Mouse (Mus musculus) heart, embryonic 13.5 days (tissue): Measurements from ENCODE around the gene Khk. TPM values are rescaled to one million over a fixed set of nuclear protein-coding genes. Genes with fewer than 3 reads are reported as not detected.
A peak's percentile ranks its signal among the peaks of the same experiment; 100 is the strongest.

Experiments
- ATAC-seq: fragments of 200-750 bp; cut with Nextera tagmentation; 2 replicates; pipeline ENCODE4 v1.8.0; 2017; ENCODE audit warnings: moderate TSS enrichment; ENCODE audit not compliant: insufficient number of reproducible peaks, low FRiP score, low TSS enrichment; ENCODE audit errors: extremely low read depth
- H3K27ac ChIP-seq: fragments of 300-500 bp; sonication (generic); replicated peaks from 2 replicates; pipeline ENCODE4 v1.5.1; 2015; ENCODE audit warnings: moderate library complexity, mild to moderate bottlenecking, inconsistent platforms
- H3K27me3 ChIP-seq: fragments of 300-500 bp; sonication (generic); replicated peaks from 2 replicates; pipeline ENCODE4 v1.6.1; 2015; ENCODE audit warnings: mild to moderate bottlenecking, inconsistent platforms
- H3K36me3 ChIP-seq: fragments of 300-500 bp; sonication (generic); 2 replicates; pipeline ENCODE4 v1.6.1; 2015; ENCODE audit warnings: mild to moderate bottlenecking, inconsistent platforms
- H3K4me1 ChIP-seq: fragments of 300-500 bp; sonication (generic); 2 replicates; pipeline ENCODE4 v1.6.1; 2015; ENCODE audit warnings: inconsistent platforms
- H3K4me2 ChIP-seq: fragments of 300-500 bp; sonication (generic); 2 replicates; pipeline ENCODE4 v1.6.1; 2015; ENCODE audit warnings: inconsistent platforms, mild to moderate bottlenecking, moderate library complexity
- H3K4me3 ChIP-seq: fragments of 300-500 bp; sonication (generic); 2 replicates; pipeline ENCODE4 v1.5.1; 2015; ENCODE audit warnings: moderate library complexity, mild to moderate bottlenecking, inconsistent platforms
- H3K9ac ChIP-seq: fragments of 300-500 bp; sonication (generic); 2 replicates; pipeline ENCODE4 v1.6.1; 2015; ENCODE audit warnings: inconsistent platforms, mild to moderate bottlenecking, moderate library complexity
- H3K9me3 ChIP-seq: fragments of 300-500 bp; sonication (generic); 2 replicates; pipeline ENCODE4 v1.6.1; 2016; ENCODE audit warnings: inconsistent platforms
- WGBS: fragments of 180-500 bp; shearing (Covaris S2); methylation state at CpG from one replicate; pipeline ENCODE4 v1.1.7; 2015; ENCODE audit warnings: mixed read lengths; 5-methylcytosine and 5-hydroxymethylcytosine counted together
- polyA plus RNA-seq: library from polyadenylated mRNA; unstranded; fragments of >200 nt; fragmentation: Nextera tagmentation; extraction: Ambion mirVana; gene quantifications from 2 replicates; pipeline ENCODE4 v1.2.1, GENCODE M21; 2015

Khk gene
- polyA plus RNA-seq, 1 experiment from 2014 or later = 11.7 TPM

DNA sequence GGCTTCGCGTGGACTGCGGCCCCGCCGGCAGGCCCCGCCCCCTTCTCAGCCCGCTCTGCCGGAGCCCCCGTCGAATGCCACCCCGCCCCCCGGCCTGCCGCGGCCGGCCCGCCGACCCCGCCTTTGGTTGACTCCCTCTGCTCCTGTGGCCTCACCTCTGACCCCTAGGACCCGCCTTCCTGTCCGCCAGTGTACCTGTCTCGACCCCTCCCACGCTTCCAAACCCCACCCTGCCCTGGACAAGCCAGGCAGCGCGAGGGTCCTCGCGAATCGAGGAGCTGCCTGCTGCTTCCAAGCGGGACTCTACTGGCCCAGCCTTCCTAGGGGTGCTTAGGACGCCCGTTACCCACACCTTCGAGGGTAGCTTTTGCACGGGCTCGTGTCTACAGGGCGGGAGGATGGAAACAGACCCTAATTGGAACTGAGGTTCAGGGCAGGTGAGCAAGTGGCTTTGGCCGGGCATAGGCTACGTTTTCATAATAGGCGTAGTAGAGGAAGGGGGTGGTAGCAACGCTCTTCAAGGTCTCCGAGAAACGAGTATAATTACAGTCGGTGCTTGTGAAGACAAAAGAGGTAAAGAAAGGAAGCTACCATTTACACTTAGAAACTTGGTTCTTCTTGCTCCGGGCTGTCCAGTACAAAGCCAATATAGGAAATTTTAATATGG, 32.0 kb upstream of the Khk start:
- Histone ChIP-seq H3K36me3 (peaks cover 39% of the 10 kb centered on the region), H3K4me1 (peaks cover 25% of the 10 kb centered on the region), H3K27me3 (no peaks in the 10 kb centered on the region), H3K27ac (peak overlapping the region; percentile 96), H3K4me2 (peak overlapping the region; percentile 82), H3K9ac (peak overlapping the region; percentile 92), H3K9me3 (no peaks in the 10 kb centered on the region), H3K4me3 (peak overlapping the region; percentile 87)
- WGBS = 2% methylated on average over 35 of the region's 42 CpGs
- peak; percentile 29 for ATAC-seq

DNA sequence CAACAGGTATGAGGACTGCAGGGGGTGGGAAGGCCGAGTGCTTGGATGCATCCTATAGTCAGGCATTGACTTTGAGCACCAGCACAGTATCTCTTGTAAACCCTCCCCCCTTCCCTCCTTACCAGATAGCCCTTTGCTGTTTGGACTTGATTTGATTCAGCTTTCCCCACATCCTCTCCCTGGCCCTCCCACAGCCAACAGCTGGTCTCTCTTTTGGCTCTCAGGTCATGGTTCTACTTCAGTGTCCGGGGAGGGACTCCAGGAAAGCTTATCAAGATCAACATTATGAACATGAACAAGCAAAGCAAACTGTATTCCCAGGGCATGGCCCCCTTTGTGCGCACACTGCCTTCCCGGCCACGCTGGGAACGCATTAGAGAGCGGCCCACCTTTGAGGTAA, 30.9 kb upstream of the Khk start:
- peaks cover 25% of the 10 kb centered on the region for H3K4me1 ChIP-seq
- peak overlapping the region; percentile 82 for H3K4me2 ChIP-seq
- peak overlapping the region; percentile 96 for H3K27ac ChIP-seq
- H3K27me3 ChIP-seq = no peaks in the 10 kb centered on the region
- WGBS = 76% methylated on average over 7 of the region's 7 CpGs
- peaks cover 51% of the 10 kb centered on the region for H3K36me3 ChIP-seq
- ATAC-seq = no peak
- no peaks in the 10 kb centered on the region for H3K9me3 ChIP-seq
- H3K9ac ChIP-seq = peak overlapping the region; percentile 92
- peak overlapping the region; percentile 87 for H3K4me3 ChIP-seq

DNA sequence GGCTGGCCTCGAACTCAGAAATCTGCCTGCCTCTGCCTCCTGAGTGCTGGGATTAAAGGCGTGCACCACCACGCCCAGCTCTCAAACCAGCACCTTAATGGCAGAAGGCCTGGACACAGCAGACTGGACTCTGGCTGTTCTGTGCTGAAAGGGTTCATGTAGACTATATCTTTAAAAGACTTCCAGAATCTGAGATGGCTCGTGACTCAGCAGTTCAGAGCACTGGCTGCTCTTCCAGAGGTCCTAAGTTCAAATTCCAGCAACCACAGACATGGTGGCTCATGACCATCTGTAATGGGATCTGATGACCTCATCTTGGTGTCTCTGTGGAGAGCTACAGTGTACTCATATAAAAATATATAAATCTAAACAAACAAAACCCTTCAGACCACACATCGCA, 19.4 kb upstream of the Khk start:
- H3K4me2 ChIP-seq = no peak overlapping the region
- H3K27ac ChIP-seq = no peak overlapping the region
- 83% methylated on average over 5 of the region's 5 CpGs for WGBS
- H3K4me3 ChIP-seq = no peak overlapping the region
- H3K4me1 ChIP-seq = peaks cover 24% of the 10 kb centered on the region
- no peaks in the 10 kb centered on the region for H3K9me3 ChIP-seq
- H3K36me3 ChIP-seq = peaks cover 91% of the 10 kb centered on the region
- ATAC-seq = no peak
- no peak overlapping the region for H3K9ac ChIP-seq
- H3K27me3 ChIP-seq = no peaks in the 10 kb centered on the region

DNA sequence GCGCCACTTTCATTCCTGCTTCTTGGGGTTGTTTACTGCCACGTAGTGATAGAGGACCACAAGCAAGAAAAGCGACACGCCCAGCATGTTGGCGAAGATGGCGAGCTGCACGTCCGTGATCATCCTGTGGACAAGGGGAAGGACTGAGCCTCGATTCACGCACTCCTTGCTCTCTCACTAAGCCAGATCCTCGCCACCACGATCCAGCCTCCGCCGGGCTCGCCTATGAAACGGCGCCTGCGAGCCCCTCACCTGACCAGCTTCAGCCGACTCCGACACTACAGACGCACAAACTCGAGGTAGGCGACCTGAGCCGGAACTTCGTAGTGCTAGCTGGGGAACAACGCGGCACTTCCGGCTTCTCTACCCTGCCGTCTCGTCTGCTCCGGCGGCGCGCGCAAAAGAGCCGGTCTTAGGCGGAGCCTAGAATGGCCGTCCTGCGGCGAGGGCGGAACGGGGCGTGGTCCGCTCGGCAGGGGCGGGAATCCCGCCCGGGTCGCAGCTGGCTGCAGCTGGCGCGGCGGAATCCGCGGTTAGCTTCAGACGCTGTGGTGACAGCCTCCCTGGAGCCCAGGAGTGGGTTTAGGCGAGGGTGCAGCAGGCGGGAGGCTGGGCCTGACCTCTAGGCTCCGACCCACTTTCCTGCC, 13.7 kb upstream of the Khk start, which contains the start of gene Ost4:
TSS of gene Ost4 (minus strand) at position 376 of the 647 bp plus-strand sequence.
- H3K27ac ChIP-seq = peak within 1 kb of the TSS; percentile 99
- peak within 1 kb of the TSS; percentile 83 for H3K4me3 ChIP-seq
- under 1% methylated on average over 58 of the region's 58 CpGs for WGBS
- no peaks in the 10 kb centered on the region for H3K9me3 ChIP-seq
- peak within 1 kb of the TSS; percentile 94 for H3K9ac ChIP-seq
- H3K27me3 ChIP-seq = no peaks in the 10 kb centered on the region
- ATAC-seq = peak; percentile 88
- peaks cover 37% of the 10 kb centered on the region for H3K36me3 ChIP-seq
- H3K4me2 ChIP-seq = peak within 1 kb of the TSS; percentile 95
- H3K4me1 ChIP-seq = peaks cover 71% of the 10 kb centered on the region

DNA sequence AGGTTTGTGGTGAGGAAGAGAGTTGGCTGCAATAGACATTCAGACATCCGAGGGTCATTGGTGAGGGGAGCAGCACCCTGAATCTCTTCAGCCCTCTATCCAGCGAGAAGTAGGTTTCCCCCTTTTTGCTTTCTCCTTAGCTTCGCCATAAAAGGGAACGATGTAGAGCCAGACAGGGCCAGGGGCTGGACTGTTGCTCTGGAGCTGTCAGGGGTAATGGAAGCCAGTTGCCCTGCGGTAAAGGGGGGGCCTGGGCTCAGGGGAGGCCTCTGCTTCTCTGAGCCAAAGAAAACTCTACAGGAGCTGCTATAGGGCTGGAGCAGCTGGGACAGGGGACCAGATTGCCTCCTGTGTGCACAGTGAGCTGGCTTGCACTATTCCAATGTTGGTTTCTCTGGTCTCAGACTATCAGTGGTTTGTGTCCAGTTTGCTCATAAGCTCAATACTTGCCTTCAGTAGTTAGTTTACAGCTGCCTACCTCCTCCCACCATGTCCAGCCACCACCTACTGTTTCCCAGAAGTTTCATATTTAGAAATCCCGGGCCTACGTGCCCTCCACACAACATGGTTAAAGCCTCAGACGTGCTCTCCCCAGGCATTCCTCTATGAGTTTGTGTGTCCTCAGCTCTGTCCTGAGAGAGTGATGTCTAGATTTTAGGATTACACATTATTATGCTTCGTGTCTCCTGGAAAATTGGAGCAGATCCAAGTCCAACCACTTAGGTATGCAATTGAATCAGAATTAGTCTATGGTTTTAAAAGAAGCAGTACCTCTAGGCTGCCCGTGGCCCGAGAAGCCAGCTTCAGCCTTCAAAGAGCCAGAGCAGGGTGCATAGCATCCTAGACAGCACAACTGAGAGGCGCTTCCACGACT, 12.6 kb upstream of the Khk start:
- Histone ChIP-seq H3K4me3 (peak overlapping the region; percentile 83), H3K36me3 (peaks cover 25% of the 10 kb centered on the region), H3K4me1 (peaks cover 80% of the 10 kb centered on the region), H3K27ac (peak overlapping the region; percentile 99), H3K9ac (peak overlapping the region; percentile 94), H3K4me2 (peak overlapping the region; percentile 95), H3K27me3 (no peaks in the 10 kb centered on the region), H3K9me3 (no peaks in the 10 kb centered on the region)
- WGBS = 25% methylated on average over 13 of the region's 13 CpGs
- ATAC-seq = peak; percentile 22; the same call in 1 of the 2 replicates

DNA sequence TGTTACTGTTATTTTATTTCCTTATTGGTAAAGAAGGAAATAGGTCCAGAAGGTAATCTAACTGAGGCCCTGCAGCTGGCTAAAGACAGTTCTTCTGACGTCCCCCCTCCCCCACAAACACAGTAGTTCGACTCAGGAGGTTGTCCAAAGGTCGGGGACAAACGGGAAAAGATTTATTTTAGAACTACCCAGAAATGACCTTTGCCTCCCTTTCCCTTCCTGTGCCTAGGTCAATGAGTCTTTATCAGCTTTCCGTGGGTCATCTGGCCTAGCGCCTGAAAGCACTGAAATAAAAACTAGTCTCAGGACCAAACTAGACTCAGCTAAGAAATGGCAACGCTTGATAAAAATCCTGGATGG, 12.0 kb upstream of the Khk start:
- ATAC-seq = no peak
- Histone ChIP-seq H3K36me3 (peaks cover 19% of the 10 kb centered on the region), H3K9me3 (no peaks in the 10 kb centered on the region), H3K4me3 (no peak overlapping the region), H3K4me2 (peak overlapping the region; percentile 95), H3K4me1 (peaks cover 86% of the 10 kb centered on the region), H3K27me3 (no peaks in the 10 kb centered on the region), H3K27ac (peak overlapping the region; percentile 99), H3K9ac (peak overlapping the region; percentile 94)
- 18% methylated on average over 7 of the region's 7 CpGs for WGBS

DNA sequence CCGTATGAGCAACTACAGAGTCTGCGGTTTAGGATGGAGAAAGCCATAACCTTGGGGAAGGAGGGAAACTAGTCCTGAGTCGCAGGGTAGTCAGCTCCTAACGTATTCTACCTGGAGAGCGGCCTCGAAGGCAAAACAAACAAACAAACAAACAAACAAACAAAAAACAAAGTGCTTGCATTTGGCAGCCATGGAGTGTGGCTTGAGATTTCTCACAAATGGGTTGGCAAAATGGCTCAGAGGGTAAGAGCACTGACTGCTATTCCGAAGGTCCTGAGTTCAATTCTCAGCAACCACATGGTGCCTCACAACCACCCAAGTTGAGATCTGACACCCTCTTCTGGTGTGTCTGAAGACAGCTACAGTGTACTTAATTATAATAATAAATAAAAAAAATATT, 11.4 kb upstream of the Khk start:
- Histone ChIP-seq H3K36me3 (peaks cover 13% of the 10 kb centered on the region), H3K4me1 (peaks cover 91% of the 10 kb centered on the region), H3K9ac (peak overlapping the region; percentile 94; the same call in 1 of the 2 replicates), H3K4me3 (no peak overlapping the region), H3K4me2 (no peak overlapping the region), H3K27me3 (no peaks in the 10 kb centered on the region), H3K27ac (peak overlapping the region; percentile 99), H3K9me3 (no peaks in the 10 kb centered on the region)
- WGBS = 80% methylated on average over 7 of the region's 7 CpGs
- ATAC-seq = no peak

DNA sequence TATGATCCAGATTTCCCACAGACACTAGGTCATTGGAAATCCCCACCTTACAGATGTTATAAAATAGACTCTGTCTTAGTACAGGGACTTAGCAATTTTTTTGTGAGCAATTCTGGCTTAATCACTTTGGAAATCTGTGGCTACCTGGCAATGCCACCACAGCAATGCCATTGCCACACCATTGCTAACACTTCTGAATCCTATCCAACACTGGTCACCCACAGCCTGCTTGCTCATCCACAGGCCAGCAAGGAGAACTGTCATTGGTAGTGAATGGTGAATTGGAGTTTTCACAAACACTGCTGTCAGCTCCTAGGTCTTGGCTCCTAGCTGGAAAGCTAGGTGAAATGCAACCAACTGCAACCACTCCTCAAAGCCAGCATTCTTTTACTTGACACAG, 10.8 kb upstream of the Khk start:
- Histone ChIP-seq H3K36me3 (peaks cover 7% of the 10 kb centered on the region), H3K27ac (peak overlapping the region; percentile 96), H3K4me3 (no peak overlapping the region), H3K9me3 (no peaks in the 10 kb centered on the region), H3K4me2 (no peak overlapping the region), H3K4me1 (peaks cover 91% of the 10 kb centered on the region), H3K9ac (no peak overlapping the region), H3K27me3 (no peaks in the 10 kb centered on the region)
- ATAC-seq = no peak

DNA sequence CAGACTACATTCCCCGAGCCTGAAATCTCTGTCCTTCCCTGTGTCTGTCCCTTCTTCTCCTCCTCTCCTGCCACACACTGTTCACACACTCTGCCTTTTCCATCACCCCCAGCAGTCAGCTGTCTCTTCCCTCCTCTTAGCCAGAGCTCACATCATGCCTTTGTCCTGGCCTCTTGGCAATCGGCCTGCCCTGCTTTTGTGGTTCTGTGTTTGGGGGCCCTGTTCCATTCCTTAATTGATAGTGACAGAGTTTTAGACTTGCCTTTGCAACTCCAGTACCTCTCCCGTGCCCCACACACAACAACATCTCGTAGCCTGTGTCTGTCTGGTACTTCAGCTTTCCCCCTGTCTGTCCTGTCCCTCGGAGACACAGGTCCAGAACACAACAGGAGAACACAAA, 9.1 kb upstream of the Khk start:
- no peak for ATAC-seq

DNA sequence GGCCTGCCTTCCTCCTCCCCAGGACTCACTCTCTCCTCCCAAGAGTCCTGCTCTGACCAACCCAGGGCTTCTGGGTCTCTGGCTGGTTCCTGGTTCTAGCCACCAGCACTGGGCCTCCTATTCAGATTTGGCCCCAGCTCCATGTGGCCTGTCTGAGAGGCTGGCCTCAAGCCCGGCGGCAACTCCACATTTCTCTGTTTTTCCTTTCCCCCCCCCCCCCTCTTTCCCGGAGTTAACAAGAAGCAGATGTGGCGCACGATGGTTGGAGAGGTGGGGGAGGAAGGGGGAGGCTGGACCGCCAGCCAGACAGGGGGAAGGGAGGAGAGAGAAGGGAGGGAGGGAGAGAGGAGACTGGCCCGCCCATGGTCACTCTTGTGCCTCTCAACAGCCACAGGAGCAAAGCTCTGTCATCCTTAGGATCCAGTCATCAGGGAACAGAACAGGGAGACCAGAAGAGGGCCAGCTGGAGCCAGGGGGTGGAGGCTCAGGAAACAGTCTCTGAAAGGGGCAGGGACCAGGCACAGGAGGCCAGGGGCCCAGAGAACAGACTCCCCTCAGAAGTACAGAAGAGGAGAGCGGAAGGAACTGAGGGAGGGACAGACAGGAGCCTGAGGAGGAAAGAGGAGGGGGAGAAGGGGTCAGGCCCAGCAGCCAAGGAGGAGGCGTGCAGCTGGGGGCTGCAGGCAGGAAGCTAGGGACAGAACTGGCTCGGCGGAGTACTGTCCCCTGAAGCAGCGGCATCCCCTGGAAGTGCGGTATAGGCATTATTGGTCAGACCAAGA, 8.0 kb upstream of the Khk start, which contains the start of gene Emilin1:
TSS of gene Emilin1 (plus strand) at position 343 of the 782 bp plus-strand sequence.
- Histone ChIP-seq H3K4me2 (peak within 1 kb of the TSS; percentile 79), H3K9ac (peak within 1 kb of the TSS; percentile 83), H3K4me1 (peaks cover 95% of the 10 kb centered on the region), H3K27me3 (no peaks in the 10 kb centered on the region), H3K4me3 (peak within 1 kb of the TSS; percentile 59), H3K9me3 (no peaks in the 10 kb centered on the region), H3K27ac (peak within 1 kb of the TSS; percentile 96), H3K36me3 (peaks cover 17% of the 10 kb centered on the region)
- peak; percentile 58 for ATAC-seq
- 17% methylated on average over 13 of the region's 13 CpGs for WGBS

More for the DNA sequence above, 9.1 kb upstream of the Khk start:
- 55% methylated on average over 5 of the region's 5 CpGs for WGBS
- H3K9ac ChIP-seq = peak overlapping the region; percentile 83
- peaks cover 6% of the 10 kb centered on the region for H3K36me3 ChIP-seq
- H3K27me3 ChIP-seq = no peaks in the 10 kb centered on the region
- H3K4me2 ChIP-seq = peak overlapping the region; percentile 79; the same call in 1 of the 2 replicates
- peak overlapping the region; percentile 96 for H3K27ac ChIP-seq
- H3K4me1 ChIP-seq = peaks cover 92% of the 10 kb centered on the region
- no peak overlapping the region for H3K4me3 ChIP-seq
- H3K9me3 ChIP-seq = no peaks in the 10 kb centered on the region
